Mouse (Mus musculus): ENCODE results near the gene C1qtnf7. TPM values are rescaled to one million over a fixed set of nuclear protein-coding genes. Genes with fewer than 3 reads are reported as not detected.

Gene C1qtnf7
- polyA plus RNA-seq, 1 experiment from 2014 or later: 8.3 TPM

DNA sequence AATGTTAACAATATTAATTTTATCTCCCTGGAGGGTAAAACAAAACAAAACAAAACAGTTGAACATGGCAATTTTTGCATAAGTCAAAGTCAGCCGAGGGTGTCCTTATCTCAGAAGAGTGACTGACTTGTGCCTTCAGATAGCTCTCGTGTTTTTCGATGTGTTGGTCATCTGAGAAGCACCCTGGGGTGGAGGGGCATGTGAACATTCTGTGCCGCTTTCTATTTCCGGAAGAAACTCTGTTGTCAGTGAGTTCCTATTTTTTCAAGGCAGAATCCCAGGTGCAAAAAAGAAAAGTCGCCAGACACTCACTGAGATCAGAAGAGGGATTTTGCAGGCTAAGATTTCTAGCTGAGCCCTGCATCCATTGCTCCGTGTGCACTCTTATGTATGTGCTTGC is 1.2 kb downstream of the C1qtnf7 start:
- Histone ChIP-seq H3K36me3 (no peaks in the 10 kb centered on the region), H3K27ac (no peak overlapping the region), H3K9me3 (no peaks in the 10 kb centered on the region), H3K9ac (no peak overlapping the region), H3K27me3 (peaks cover 5% of the 10 kb centered on the region; the same call in 1 of the 2 replicates), H3K4me1 (peaks cover 13% of the 10 kb centered on the region), H3K4me3 (peak overlapping the region; percentile 7; the same call in 1 of the 2 replicates), H3K4me2 (peak overlapping the region; percentile 15)
- 50% methylated on average over 7 of the region's 7 CpGs for WGBS
- ATAC-seq (ENCODE audit: insufficient number of reproducible peaks, low FRiP score, low TSS enrichment, low read depth): no peak

DNA sequence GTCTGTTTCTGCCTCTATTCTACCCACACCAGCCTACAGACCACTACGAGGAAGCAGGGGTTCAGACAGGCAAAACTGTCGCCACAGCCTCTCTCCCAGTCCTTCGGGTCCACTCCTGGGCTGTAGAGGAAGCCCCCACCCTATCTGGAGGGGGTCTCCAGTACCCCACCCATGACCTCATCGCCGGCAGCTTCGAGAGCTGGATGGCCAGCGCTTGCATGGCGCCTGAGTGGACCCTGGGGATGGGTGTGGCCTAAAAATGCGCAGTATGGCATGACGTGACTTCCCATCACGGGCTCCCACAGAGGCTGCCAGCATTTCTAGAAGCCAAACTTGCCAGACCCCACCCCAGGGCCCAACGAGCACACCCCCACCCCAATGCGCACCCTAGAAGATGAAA is 2.0 kb downstream of the C1qtnf7 start:
- WGBS: 80% methylated on average over 13 of the region's 13 CpGs
- peaks cover 5% of the 10 kb centered on the region; the same call in 1 of the 2 replicates for H3K27me3 ChIP-seq
- H3K36me3 ChIP-seq: no peaks in the 10 kb centered on the region
- peaks cover 20% of the 10 kb centered on the region for H3K4me1 ChIP-seq
- no peak overlapping the region for H3K27ac ChIP-seq
- ATAC-seq (ENCODE audit: insufficient number of reproducible peaks, low FRiP score, low TSS enrichment, low read depth): peak; percentile 48; the same call in 1 of the 2 replicates
- H3K9me3 ChIP-seq: no peaks in the 10 kb centered on the region
- 0 out of 2 replicates have a peak overlapping the region, but pooled peaks have one; percentile 7 for H3K4me3 ChIP-seq
- H3K4me2 ChIP-seq: 0 out of 2 replicates have a peak overlapping the region, but pooled peaks have one; percentile 15
- H3K9ac ChIP-seq: no peak overlapping the region

DNA sequence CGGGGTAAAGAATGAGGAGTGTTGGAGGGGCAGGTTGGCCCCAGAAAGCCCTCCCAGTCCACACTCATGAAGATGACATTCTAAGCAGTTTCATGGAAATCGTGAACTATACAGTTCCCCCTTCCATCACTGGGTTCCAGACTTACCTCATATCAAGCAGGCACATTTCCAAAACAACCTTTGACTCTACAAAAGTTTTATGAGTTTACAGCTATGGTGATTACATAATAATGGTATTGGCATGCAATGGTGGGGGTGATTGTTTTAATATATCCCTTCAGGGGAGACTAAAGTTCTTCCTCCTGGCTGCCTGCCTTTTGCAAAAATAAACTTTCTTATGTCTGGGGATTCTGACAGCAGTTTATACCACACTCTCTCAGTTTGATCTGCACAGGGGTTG is 4.6 kb downstream of the C1qtnf7 start:
- H3K27ac ChIP-seq: no peak overlapping the region
- no peak overlapping the region for H3K9ac ChIP-seq

DNA sequence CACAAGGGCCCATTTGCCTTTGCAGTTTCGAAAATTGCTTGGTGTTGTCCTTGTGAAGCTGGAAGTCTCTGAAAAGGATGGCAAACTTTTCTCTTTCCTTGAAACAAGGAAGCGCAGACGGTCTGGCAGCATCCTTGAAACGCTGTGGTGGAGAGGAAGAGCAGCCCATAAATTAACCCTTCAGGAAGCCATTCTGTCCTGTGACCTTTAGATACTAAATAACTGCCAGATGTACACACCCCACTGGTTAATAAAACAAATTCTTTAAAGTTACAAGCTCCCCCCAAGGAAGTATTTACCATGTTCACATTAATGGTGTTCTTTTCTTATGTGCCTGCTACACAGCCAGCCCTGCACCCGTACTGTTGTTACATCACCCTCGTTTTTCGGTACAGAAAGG is 6.0 kb downstream of the C1qtnf7 start:
- Histone ChIP-seq H3K4me1 (peaks cover 16% of the 10 kb centered on the region; the same call in 1 of the 2 replicates), H3K36me3 (no peaks in the 10 kb centered on the region), H3K27me3 (peaks cover 5% of the 10 kb centered on the region; the same call in 1 of the 2 replicates), H3K4me2 (no peak overlapping the region), H3K27ac (no peak overlapping the region), H3K9ac (no peak overlapping the region), H3K9me3 (no peaks in the 10 kb centered on the region), H3K4me3 (no peak overlapping the region)
- ATAC-seq (ENCODE audit: insufficient number of reproducible peaks, low FRiP score, low TSS enrichment, low read depth): no peak
- WGBS: 52% methylated on average over 7 of the region's 7 CpGs

More for the DNA sequence above, 4.6 kb downstream of the C1qtnf7 start:
- ATAC-seq (ENCODE audit: insufficient number of reproducible peaks, low FRiP score, low TSS enrichment, low read depth): no peak
- WGBS: 38% methylated on average over 2 of the region's 2 CpGs
- Histone ChIP-seq H3K4me3 (no peak overlapping the region), H3K4me2 (no peak overlapping the region), H3K9me3 (no peaks in the 10 kb centered on the region), H3K4me1 (peaks cover 22% of the 10 kb centered on the region), H3K27me3 (peaks cover 5% of the 10 kb centered on the region; the same call in 1 of the 2 replicates), H3K36me3 (no peaks in the 10 kb centered on the region)

DNA sequence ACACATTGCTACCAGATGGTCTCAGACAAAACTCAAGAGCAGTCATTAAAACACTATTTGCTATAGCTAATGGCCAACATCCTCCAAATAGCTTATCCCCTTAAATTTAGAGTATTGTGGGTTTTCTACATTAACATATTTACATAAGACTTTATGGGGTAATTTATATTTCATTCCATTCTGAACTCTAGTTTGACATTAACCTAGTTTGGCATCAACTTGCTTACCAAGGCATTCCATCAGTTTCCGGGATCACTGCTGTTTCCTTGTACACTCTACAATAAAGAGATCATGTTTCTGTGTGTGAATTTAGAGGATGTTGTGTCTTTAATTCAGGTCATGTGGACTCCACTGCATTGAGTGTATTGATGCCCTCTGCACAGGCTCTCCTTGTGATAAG is 7.5 kb downstream of the C1qtnf7 start:
- no peak overlapping the region for H3K4me2 ChIP-seq
- no peaks in the 10 kb centered on the region for H3K36me3 ChIP-seq
- H3K9ac ChIP-seq: no peak overlapping the region
- H3K4me1 ChIP-seq: peaks cover 12% of the 10 kb centered on the region; the same call in 1 of the 2 replicates
- H3K4me3 ChIP-seq: no peak overlapping the region
- no peak for ATAC-seq (ENCODE audit: insufficient number of reproducible peaks, low FRiP score, low TSS enrichment, low read depth)
- H3K27me3 ChIP-seq: no peaks in the 10 kb centered on the region
- 26% methylated on average over 1 of the region's 1 CpGs for WGBS
- no peaks in the 10 kb centered on the region for H3K9me3 ChIP-seq
- H3K27ac ChIP-seq: no peak overlapping the region

DNA sequence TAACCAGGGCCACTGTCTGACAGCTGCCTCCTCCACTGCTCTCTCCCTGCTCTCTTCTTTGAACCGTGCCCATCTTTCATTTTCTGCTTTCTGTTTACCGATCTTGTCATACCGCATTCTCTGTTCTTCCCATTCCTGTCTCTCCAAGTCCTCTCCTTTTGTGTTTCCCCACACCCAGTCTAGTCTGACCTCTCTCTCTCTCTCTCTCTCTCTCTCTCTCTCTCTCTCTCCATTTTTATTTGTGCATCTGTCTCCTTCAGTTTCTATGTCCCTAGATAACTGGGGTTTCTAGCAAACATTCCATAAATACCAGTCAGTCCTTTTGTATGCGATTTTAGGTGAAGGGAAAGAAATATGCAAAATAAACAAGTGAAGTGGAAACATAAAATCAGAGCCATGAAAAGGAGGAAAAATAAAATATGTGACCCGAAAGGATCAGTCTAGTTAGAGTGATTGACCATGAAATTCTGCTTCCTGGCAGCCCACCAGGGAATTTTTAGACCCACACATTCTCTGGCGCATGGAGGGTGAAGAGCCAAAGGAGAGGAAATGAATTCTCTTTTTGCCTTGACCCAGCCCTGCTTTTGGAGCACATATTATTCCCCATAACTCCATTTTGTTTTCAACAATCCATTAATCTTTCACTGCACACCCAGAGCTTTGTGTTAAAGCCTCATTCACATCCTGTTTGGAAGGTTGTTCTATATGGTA is 11.7 kb downstream of the C1qtnf7 start:
- no peaks in the 10 kb centered on the region for H3K9me3 ChIP-seq
- H3K4me3 ChIP-seq: no peak overlapping the region
- 66% methylated on average over 6 of the region's 6 CpGs for WGBS
- no peaks in the 10 kb centered on the region for H3K36me3 ChIP-seq
- H3K4me2 ChIP-seq: no peak overlapping the region
- no peak overlapping the region for H3K27ac ChIP-seq
- H3K27me3 ChIP-seq: no peaks in the 10 kb centered on the region
- H3K9ac ChIP-seq: no peak overlapping the region
- peaks cover 15% of the 10 kb centered on the region; the same call in 1 of the 2 replicates for H3K4me1 ChIP-seq
- no peak for ATAC-seq (ENCODE audit: insufficient number of reproducible peaks, low FRiP score, low TSS enrichment, low read depth)

DNA sequence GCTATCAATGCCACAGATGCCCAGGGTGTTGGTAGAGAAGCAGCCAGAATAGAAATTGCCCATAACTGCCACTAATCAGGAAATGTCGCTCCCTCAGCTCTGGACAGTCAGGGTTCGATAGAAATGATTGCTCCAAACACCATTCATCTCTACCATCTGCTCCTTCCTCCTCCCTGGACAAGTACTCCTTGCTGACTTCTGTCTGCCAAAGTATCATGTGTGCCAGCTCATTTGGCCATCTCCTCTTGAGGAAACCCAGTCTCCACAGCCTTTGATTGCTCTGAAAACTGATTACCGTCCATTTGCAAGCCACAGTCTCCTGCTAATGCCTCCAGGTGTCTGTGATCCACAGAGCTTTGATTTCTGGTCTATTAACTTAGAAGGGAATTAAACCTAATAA is 14.8 kb downstream of the C1qtnf7 start:
- H3K36me3 ChIP-seq: no peaks in the 10 kb centered on the region
- H3K27me3 ChIP-seq: no peaks in the 10 kb centered on the region
- 49% methylated on average over 3 of the region's 3 CpGs for WGBS
- no peak overlapping the region for H3K4me3 ChIP-seq
- no peaks in the 10 kb centered on the region for H3K9me3 ChIP-seq
- H3K4me1 ChIP-seq: peaks cover 11% of the 10 kb centered on the region; the same call in 1 of the 2 replicates
- H3K9ac ChIP-seq: no peak overlapping the region
- H3K27ac ChIP-seq: no peak overlapping the region
- no peak for ATAC-seq (ENCODE audit: insufficient number of reproducible peaks, low FRiP score, low TSS enrichment, low read depth)
- no peak overlapping the region for H3K4me2 ChIP-seq

DNA sequence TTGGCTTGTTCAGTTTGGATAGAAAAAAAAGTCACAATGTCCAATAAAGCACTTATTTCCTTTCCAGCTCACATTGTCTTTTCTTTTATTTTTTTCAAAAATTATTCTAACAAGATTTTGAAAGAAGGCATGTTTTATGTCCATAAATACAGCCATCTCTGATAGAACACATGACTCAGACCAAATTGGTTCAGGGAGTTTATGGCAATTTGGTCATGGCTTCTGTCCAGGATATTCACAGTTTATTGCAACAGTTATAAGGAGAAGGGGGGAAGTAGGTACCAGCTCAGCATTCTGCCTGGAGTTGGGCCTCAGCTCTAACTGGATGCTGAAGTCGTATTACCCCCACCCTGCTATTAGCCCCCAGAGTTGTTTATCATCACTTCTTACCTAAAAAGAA is 15.5 kb downstream of the C1qtnf7 start:
- Histone ChIP-seq H3K27ac (no peak overlapping the region), H3K27me3 (no peaks in the 10 kb centered on the region), H3K9ac (no peak overlapping the region), H3K4me3 (no peak overlapping the region), H3K4me1 (peaks cover 11% of the 10 kb centered on the region; the same call in 1 of the 2 replicates), H3K9me3 (no peaks in the 10 kb centered on the region), H3K4me2 (no peak overlapping the region), H3K36me3 (no peaks in the 10 kb centered on the region)
- no peak for ATAC-seq (ENCODE audit: insufficient number of reproducible peaks, low FRiP score, low TSS enrichment, low read depth)
- 49% methylated on average over 1 of the region's 1 CpGs for WGBS

DNA sequence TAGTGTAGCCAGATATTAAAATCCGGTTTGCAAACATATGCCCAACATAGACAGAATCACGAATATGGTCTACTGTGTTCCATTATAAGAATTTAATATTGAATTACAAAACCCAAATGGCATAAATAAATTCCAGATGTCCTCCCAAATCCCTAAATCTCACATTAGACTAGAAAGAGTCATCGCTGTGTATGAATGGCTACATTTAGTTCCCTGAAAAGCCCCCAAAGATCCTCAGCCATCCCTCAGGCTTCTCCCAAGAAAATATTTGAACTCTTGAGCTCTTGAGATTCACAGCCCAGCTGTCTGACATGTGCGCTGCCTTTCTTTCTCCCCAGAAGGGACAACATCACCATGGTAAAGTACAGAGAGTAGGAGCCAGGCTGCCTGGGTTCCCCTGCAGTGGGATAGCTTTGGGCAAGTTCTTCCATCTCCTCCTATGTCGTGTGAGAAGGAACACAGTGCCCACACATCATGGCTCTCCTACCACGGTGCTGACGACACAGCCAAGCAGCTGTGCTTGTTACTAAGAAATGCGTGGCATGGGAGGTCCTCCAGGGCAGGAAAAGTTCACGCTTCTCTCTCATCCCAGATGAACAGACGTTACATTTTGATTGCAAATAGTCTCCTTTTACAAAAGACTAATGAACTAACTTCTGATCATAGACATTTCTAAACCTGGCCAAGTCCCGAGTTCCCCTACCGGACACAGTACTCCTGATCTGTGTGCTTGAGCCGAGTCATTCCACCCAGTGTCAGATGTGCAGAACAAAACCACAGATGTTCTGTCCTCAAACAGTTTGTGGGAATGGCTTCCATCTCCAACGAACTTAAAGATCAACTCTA is 23.2 kb downstream of the C1qtnf7 start:
- Histone ChIP-seq H3K9me3 (no peaks in the 10 kb centered on the region), H3K4me1 (peaks cover 9% of the 10 kb centered on the region), H3K4me3 (no peak overlapping the region), H3K36me3 (no peaks in the 10 kb centered on the region), H3K9ac (no peak overlapping the region), H3K4me2 (no peak overlapping the region), H3K27ac (0 out of 2 replicates have a peak overlapping the region, but pooled peaks have one; percentile 6), H3K27me3 (no peaks in the 10 kb centered on the region)
- ATAC-seq (ENCODE audit: insufficient number of reproducible peaks, low FRiP score, low TSS enrichment, low read depth): no peak; the same call in 1 of the 2 replicates
- 34% methylated on average over 14 of the region's 14 CpGs for WGBS

DNA sequence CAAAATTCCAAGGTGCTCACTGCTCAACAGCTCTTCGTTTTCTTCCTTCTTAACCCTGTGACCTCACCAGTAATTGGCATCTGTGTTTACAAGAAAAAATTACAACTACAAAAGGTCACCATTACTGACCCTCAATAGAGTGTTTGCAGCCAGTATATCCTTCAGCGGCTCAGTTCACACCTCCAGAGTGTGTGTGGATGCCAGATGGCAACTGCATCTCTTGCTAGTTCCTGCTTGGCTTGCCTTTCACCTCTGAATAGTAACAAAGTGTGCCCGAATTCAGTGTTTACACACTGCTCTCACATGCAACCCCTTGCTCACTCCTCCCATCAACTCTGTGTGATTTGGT is 23.8 kb downstream of the C1qtnf7 start:
- H3K27me3 ChIP-seq: no peaks in the 10 kb centered on the region
- no peak overlapping the region for H3K4me2 ChIP-seq
- no peaks in the 10 kb centered on the region for H3K36me3 ChIP-seq
- WGBS: 22% methylated on average over 3 of the region's 3 CpGs
- H3K27ac ChIP-seq: no peak overlapping the region
- H3K4me3 ChIP-seq: no peak overlapping the region
- H3K4me1 ChIP-seq: peaks cover 9% of the 10 kb centered on the region
- no peaks in the 10 kb centered on the region for H3K9me3 ChIP-seq
- no peak overlapping the region for H3K9ac ChIP-seq
- no peak for ATAC-seq (ENCODE audit: insufficient number of reproducible peaks, low FRiP score, low TSS enrichment, low read depth)

DNA sequence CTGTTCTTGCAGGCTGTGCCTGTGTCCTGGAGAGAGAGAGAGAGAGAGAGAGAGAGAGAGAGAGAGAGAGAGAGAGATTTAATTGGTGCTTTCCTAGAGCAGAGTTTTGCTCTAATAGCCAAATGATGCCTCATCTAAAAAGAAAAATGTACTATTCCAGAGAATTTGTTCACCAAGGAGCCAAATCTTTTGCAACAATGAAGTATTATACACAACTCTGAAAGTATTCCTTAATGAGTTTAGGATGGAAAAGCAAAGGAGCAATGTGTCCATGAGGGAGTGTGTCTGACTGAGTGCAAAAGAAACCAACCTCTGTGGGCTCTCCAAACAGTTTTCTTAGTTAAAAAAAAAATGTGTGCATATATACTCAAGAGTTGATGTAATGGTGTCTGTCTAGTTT is 24.5 kb downstream of the C1qtnf7 start:
- Histone ChIP-seq H3K4me3 (no peak overlapping the region), H3K9me3 (no peaks in the 10 kb centered on the region), H3K4me1 (peaks cover 9% of the 10 kb centered on the region), H3K36me3 (no peaks in the 10 kb centered on the region), H3K4me2 (no peak overlapping the region), H3K27me3 (no peaks in the 10 kb centered on the region), H3K9ac (no peak overlapping the region), H3K27ac (no peak overlapping the region)
- no peak for ATAC-seq (ENCODE audit: insufficient number of reproducible peaks, low FRiP score, low TSS enrichment, low read depth)

DNA sequence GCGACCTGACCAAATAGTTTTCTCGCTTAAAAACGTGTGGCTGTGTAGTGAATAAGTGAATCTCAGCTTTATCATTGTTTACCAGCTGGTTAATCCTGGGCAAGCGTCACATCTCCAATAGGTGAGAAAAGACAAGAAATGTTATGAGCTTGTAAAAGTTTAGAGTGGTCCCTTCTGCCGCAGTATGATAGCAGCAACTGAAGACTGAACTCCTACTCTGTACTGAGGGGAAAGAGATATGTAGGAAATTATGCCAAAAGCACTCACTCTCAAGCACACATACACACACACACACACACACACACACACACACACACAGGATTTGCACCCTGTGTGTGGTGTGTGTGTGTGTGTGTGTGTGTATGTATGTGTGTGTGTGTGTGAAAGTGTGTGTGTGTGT is 26.2 kb downstream of the C1qtnf7 start:
- peaks cover 9% of the 10 kb centered on the region for H3K4me1 ChIP-seq
- H3K27ac ChIP-seq: no peak overlapping the region
- 76% methylated on average over 5 of the region's 5 CpGs for WGBS
- H3K27me3 ChIP-seq: no peaks in the 10 kb centered on the region
- no peaks in the 10 kb centered on the region for H3K36me3 ChIP-seq
- no peaks in the 10 kb centered on the region for H3K9me3 ChIP-seq
- H3K4me2 ChIP-seq: no peak overlapping the region
- H3K9ac ChIP-seq: no peak overlapping the region
- H3K4me3 ChIP-seq: no peak overlapping the region
- ATAC-seq (ENCODE audit: insufficient number of reproducible peaks, low FRiP score, low TSS enrichment, low read depth): no peak
